Mouse (Mus musculus): ENCODE results near the gene Tmem114. TPM values are rescaled to one million over a fixed set of nuclear protein-coding genes. Genes with fewer than 3 reads are reported as not detected.
A peak's percentile ranks its signal among the peaks of the same experiment; 100 is the strongest.

Tmem114 gene
- total and polyA plus RNA-seq, 2 experiments from 2014 or later, result 0.60 to 1.6 TPM

GRCm38 (mm10) chr16:8406708-8407107, 18.2 kb downstream of the Tmem114 start:
- 0 out of 2 replicates have a peak, but pooled peaks cover 7% of the 10 kb centered on the region for H3K27me3 ChIP-seq (ENCODE audit: insufficient read depth, low read length)
- no peak for ATAC-seq (ENCODE audit: low FRiP score)
- TF ChIP-seq CTCF (IDR thresholded peaks at IDR 0.05), result peak; percentile 90
- no peaks in the 10 kb centered on the region for H3K4me1 ChIP-seq (ENCODE audit: insufficient read depth, low read length)
- H3K27ac ChIP-seq (ENCODE audit: low read depth, low read length), result no peak overlapping the region
- H3K9me3 ChIP-seq (ENCODE audit: low read length), result no peaks in the 10 kb centered on the region
- H3K4me3 ChIP-seq (ENCODE audit: low read depth, low read length), result no peak overlapping the region
- 0% methylated on average over 6 of the region's 6 CpGs for WGBS
- no peaks in the 10 kb centered on the region for H3K36me3 ChIP-seq (ENCODE audit: insufficient read depth, low read length)
- DNase-seq (ENCODE audit: low spot score), result peak; percentile 93
- no peak overlapping the region for H3K4me2 ChIP-seq (ENCODE audit: low read depth, low read length, poor library complexity, severe bottlenecking)
- no peak overlapping the region for H3K9ac ChIP-seq (replicated peaks; ENCODE audit: low read length, poor library complexity, severe bottlenecking)

- DNase-seq (ENCODE audit: low spot score), result no peak
- H3K36me3 ChIP-seq (ENCODE audit: insufficient read depth, low read length), result no peaks in the 10 kb centered on the region
- 80% methylated on average over 2 of the region's 2 CpGs for WGBS
- H3K4me1 ChIP-seq (ENCODE audit: insufficient read depth, low read length), result no peaks in the 10 kb centered on the region
- no peak overlapping the region for H3K4me3 ChIP-seq (ENCODE audit: low read depth, low read length)
- H3K27me3 ChIP-seq (ENCODE audit: insufficient read depth, low read length), result no peaks in the 10 kb centered on the region
- peak; percentile 57 for TF ChIP-seq CTCF (IDR thresholded peaks at IDR 0.05)
- H3K4me2 ChIP-seq (ENCODE audit: low read depth, low read length, poor library complexity, severe bottlenecking), result no peak overlapping the region
- ATAC-seq (ENCODE audit: low FRiP score), result no peak
- no peak overlapping the region for H3K27ac ChIP-seq (ENCODE audit: low read depth, low read length)
- no peak overlapping the region for H3K9ac ChIP-seq (replicated peaks; ENCODE audit: low read length, poor library complexity, severe bottlenecking)
- H3K9me3 ChIP-seq (ENCODE audit: low read length), result no peaks in the 10 kb centered on the region
Observed at GRCm38 (mm10) chr16:8402663-8403062, 22.3 kb downstream of the Tmem114 start.

- Histone ChIP-seq H3K27me3 (ENCODE audit: insufficient read depth, low read length) (no peaks in the 10 kb centered on the region), H3K9ac (replicated peaks; ENCODE audit: low read length, poor library complexity, severe bottlenecking) (no peak overlapping the region), H3K4me1 (ENCODE audit: insufficient read depth, low read length) (no peaks in the 10 kb centered on the region), H3K4me2 (ENCODE audit: low read depth, low read length, poor library complexity, severe bottlenecking) (no peak overlapping the region), H3K9me3 (ENCODE audit: low read length) (no peaks in the 10 kb centered on the region), H3K36me3 (ENCODE audit: insufficient read depth, low read length) (no peaks in the 10 kb centered on the region), H3K4me3 (ENCODE audit: low read depth, low read length) (no peak overlapping the region), H3K27ac (ENCODE audit: low read depth, low read length) (no peak overlapping the region)
- no peak for ATAC-seq (ENCODE audit: low FRiP score)
- no peak for DNase-seq (ENCODE audit: low spot score)
- 70% methylated on average over 9 of the region's 9 CpGs for WGBS
- no peak for TF ChIP-seq CTCF (IDR thresholded peaks at IDR 0.05)
Observed at GRCm38 (mm10) chr16:8401171-8401955, 23.6 kb downstream of the Tmem114 start.

GRCm38 (mm10) chr16:8399868-8400267, 25.1 kb downstream of the Tmem114 start:
- ATAC-seq (ENCODE audit: low FRiP score), result no peak

GRCm38 (mm10) chr16:8394946-8395345, 30.0 kb downstream of the Tmem114 start:
- H3K4me3 ChIP-seq (ENCODE audit: low read depth, low read length), result no peak overlapping the region
- ATAC-seq (ENCODE audit: low FRiP score), result no peak
- no peaks in the 10 kb centered on the region for H3K4me1 ChIP-seq (ENCODE audit: insufficient read depth, low read length)
- H3K36me3 ChIP-seq (ENCODE audit: insufficient read depth, low read length), result no peaks in the 10 kb centered on the region
- no peak overlapping the region for H3K4me2 ChIP-seq (ENCODE audit: low read depth, low read length, poor library complexity, severe bottlenecking)
- no peak for DNase-seq (ENCODE audit: low spot score)
- H3K27me3 ChIP-seq (ENCODE audit: insufficient read depth, low read length), result no peaks in the 10 kb centered on the region
- H3K9ac ChIP-seq (replicated peaks; ENCODE audit: low read length, poor library complexity, severe bottlenecking), result no peak overlapping the region
- no peak overlapping the region for H3K27ac ChIP-seq (ENCODE audit: low read depth, low read length)
- H3K9me3 ChIP-seq (ENCODE audit: low read length), result no peaks in the 10 kb centered on the region
- no peak for TF ChIP-seq CTCF (IDR thresholded peaks at IDR 0.05)

More at GRCm38 (mm10) chr16:8399868-8400267, 25.1 kb downstream of the Tmem114 start:
- no peak overlapping the region for H3K4me2 ChIP-seq (ENCODE audit: low read depth, low read length, poor library complexity, severe bottlenecking)
- H3K27me3 ChIP-seq (ENCODE audit: insufficient read depth, low read length), result no peaks in the 10 kb centered on the region
- no peak overlapping the region for H3K27ac ChIP-seq (ENCODE audit: low read depth, low read length)
- no peak for TF ChIP-seq CTCF (IDR thresholded peaks at IDR 0.05)
- 89% methylated on average over 6 of the region's 6 CpGs for WGBS
- H3K9ac ChIP-seq (replicated peaks; ENCODE audit: low read length, poor library complexity, severe bottlenecking), result no peak overlapping the region
- H3K4me3 ChIP-seq (ENCODE audit: low read depth, low read length), result no peak overlapping the region
- no peaks in the 10 kb centered on the region for H3K4me1 ChIP-seq (ENCODE audit: insufficient read depth, low read length)
- no peaks in the 10 kb centered on the region for H3K9me3 ChIP-seq (ENCODE audit: low read length)
- DNase-seq (ENCODE audit: low spot score), result no peak
- H3K36me3 ChIP-seq (ENCODE audit: insufficient read depth, low read length), result no peaks in the 10 kb centered on the region

GRCm38 (mm10) chr16:8388491-8388890, 36.4 kb downstream of the Tmem114 start:
- Histone ChIP-seq H3K4me3 (ENCODE audit: low read depth, low read length) (no peak overlapping the region), H3K27me3 (ENCODE audit: insufficient read depth, low read length) (no peaks in the 10 kb centered on the region), H3K27ac (ENCODE audit: low read depth, low read length) (no peak overlapping the region), H3K4me1 (ENCODE audit: insufficient read depth, low read length) (no peaks in the 10 kb centered on the region), H3K4me2 (ENCODE audit: low read depth, low read length, poor library complexity, severe bottlenecking) (no peak overlapping the region), H3K9me3 (ENCODE audit: low read length) (no peaks in the 10 kb centered on the region), H3K9ac (replicated peaks; ENCODE audit: low read length, poor library complexity, severe bottlenecking) (no peak overlapping the region), H3K36me3 (ENCODE audit: insufficient read depth, low read length) (no peaks in the 10 kb centered on the region)
- TF ChIP-seq CTCF (IDR thresholded peaks at IDR 0.05), result no peak
- DNase-seq (ENCODE audit: low spot score), result no peak
- ATAC-seq (ENCODE audit: low FRiP score), result no peak
- 91% methylated on average over 1 of the region's 1 CpGs for WGBS
